Mouse (Mus musculus): ENCODE measurements around the gene Nr1h5. TPM values are rescaled to one million over a fixed set of nuclear protein-coding genes. Genes with fewer than 3 reads are reported as not detected.
A peak's percentile ranks its signal among the peaks of the same experiment; 100 is the strongest.

Nr1h5 gene
- total and polyA plus RNA-seq, 3 experiments = 0.03 TPM; not detected in 2

DNA sequence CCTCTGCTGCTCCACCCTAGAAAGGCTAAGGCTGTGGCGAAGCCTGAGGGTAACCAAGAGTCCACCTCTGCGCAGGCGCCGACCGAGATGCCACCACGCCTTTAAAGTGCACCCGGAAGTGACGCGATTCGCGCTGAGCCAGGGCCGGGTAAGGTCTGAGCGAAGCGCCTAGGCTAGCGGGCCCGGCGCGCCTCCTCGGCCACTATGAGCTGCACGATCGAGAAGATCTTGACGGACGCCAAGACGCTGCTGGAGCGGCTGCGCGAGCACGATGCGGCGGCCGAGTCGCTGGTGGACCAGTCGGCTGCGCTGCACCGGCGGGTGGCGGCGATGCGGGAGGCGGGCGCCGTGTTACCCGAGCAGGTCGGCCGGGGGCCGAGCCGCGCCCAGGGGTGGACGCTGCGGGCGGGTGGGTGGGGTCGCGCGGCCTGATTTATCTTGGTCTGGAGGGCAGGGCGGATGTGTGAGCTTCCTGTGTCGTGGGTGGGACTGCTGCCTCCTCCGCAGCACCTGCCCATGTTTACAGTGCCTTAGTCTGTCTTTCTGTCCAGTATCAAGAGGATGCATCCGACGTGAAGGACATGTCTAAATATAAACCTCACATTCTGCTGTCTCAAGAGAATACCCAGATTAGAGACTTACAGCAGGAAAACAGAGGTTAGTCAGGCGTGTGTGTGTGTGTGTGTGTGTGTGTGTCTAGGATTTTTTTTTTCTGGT, 31.8 kb upstream of the Nr1h5 start, which contains the start of gene Sike1:
Gene Sike1, plus strand, starts transcription at position 104 of the 717 bp plus-strand sequence.
- peak within 1 kb of the TSS; percentile 81 for H3K27ac ChIP-seq (ENCODE audit: control insufficient read depth, low read depth, low read length)
- peak within 1 kb of the TSS; percentile 74 to 78 for H3K4me3 ChIP-seq (ENCODE audit: control insufficient read depth in 1 of 2, insufficient read depth in 1 of 2, low read depth in 2 of 2, low read length in 2 of 2)
- H3K4me1 ChIP-seq (ENCODE audit: control insufficient read depth in 1 of 2, insufficient read depth in 2 of 2, low read length in 2 of 2) = peaks cover 2 to 8% of the 10 kb centered on the region in 2 experiments; a peak in 3 of 4 replicates
- peaks cover 0 to 1% of the 10 kb centered on the region in 2 experiments; a peak in 2 of 4 replicates for H3K27me3 ChIP-seq (ENCODE audit: control insufficient read depth in 1 of 2, insufficient read depth in 2 of 2, low read length in 2 of 2)
- no peaks in the 10 kb centered on the region; the same call in 1 of the 2 replicates for H3K79me2 ChIP-seq (ENCODE audit: control insufficient read depth, insufficient read depth, low read length, poor library complexity)
- no peaks in the 10 kb centered on the region for H3K9me3 ChIP-seq (replicated peaks; ENCODE audit: insufficient read depth, low read length)
- peaks cover 6 to 12% of the 10 kb centered on the region in 2 experiments for H3K36me3 ChIP-seq (ENCODE audit: control insufficient read depth in 1 of 2, insufficient read depth in 2 of 2, low read length in 2 of 2)
- peak; percentile 95 for DNase-seq (ENCODE audit: low read depth, low spot score)
- peak within 1 kb of the TSS; percentile 79 for H3K9ac ChIP-seq (ENCODE audit: control insufficient read depth, low read depth, low read length, poor library complexity, severe bottlenecking)
- no peak for TF ChIP-seq USF1 (IDR thresholded peaks at IDR 0.05; ENCODE audit: low read depth, low read length)
- TF ChIP-seq ZKSCAN1 (IDR thresholded peaks at IDR 0.05; ENCODE audit: low read depth, low read length) = no peak
- TF ChIP-seq POLR2AphosphoS5 (IDR thresholded peaks at IDR 0.05; ENCODE audit: borderline replicate concordance, low read depth, low read length) = no peak
- TF ChIP-seq HCFC1 (IDR thresholded peaks at IDR 0.05; ENCODE audit: low read depth, low read length) = peak; percentile 86
- peak; percentile 81; the same call in 1 of the 2 replicates for TF ChIP-seq POLR2AphosphoS2 (IDR thresholded peaks at IDR 0.05; ENCODE audit: low read length)
- no peak for TF ChIP-seq GABPA (IDR thresholded peaks at IDR 0.05; ENCODE audit: low read depth, low read length)
- TF ChIP-seq TAL1 (IDR thresholded peaks at IDR 0.05; ENCODE audit: low read length) = peak; percentile 30; the same call in 1 of the 2 replicates
- TF ChIP-seq SMC3 (IDR thresholded peaks at IDR 0.05; ENCODE audit: low read depth, low read length) = no peak
- no peak for TF ChIP-seq MAFK (IDR thresholded peaks at IDR 0.05; ENCODE audit: borderline replicate concordance, low read depth, low read length)
- peak; percentile 48 for TF ChIP-seq ZNF384 (IDR thresholded peaks at IDR 0.05; ENCODE audit: low read depth, low read length)
- TF ChIP-seq E2F4 (IDR thresholded peaks at IDR 0.05; ENCODE audit: borderline replicate concordance, low read depth, low read length) = 0 out of 2 replicates have a peak, but pooled peaks have one; percentile 36
- TF ChIP-seq KAT2A (conservative IDR thresholded peaks at IDR 0.05; ENCODE audit: low read depth, low read length) = peak; percentile 60
- TF ChIP-seq USF2 (IDR thresholded peaks at IDR 0.05; ENCODE audit: borderline replicate concordance in 1 of 2, insufficient read depth in 1 of 2, low read depth in 1 of 2, low read length in 2 of 2) = no peak
- no peak for TF ChIP-seq BHLHE40 (IDR thresholded peaks at IDR 0.05; ENCODE audit: borderline replicate concordance, low read depth, low read length)
- peak; percentile 89 for TF ChIP-seq POLR2A (IDR thresholded peaks at IDR 0.05; ENCODE audit: control insufficient read depth in 1 of 2, insufficient read depth in 1 of 2, low read depth in 1 of 2, low read length in 2 of 2, poor library complexity in 1 of 2)
- no peak for TF ChIP-seq ZC3H11A (IDR thresholded peaks at IDR 0.05; ENCODE audit: low read depth, low read length)
- peak; percentile 73 for TF ChIP-seq MXI1 (IDR thresholded peaks at IDR 0.05; ENCODE audit: low read depth, low read length)
- peak; percentile 80; the same call in 1 of the 2 replicates for TF ChIP-seq MAZ (IDR thresholded peaks at IDR 0.05; ENCODE audit: low read depth, low read length)
- no peak for TF ChIP-seq CTCF (IDR thresholded peaks at IDR 0.05 in 2 of 3, conservative IDR thresholded peaks at IDR 0.05 in 1 of 3; ENCODE audit: control insufficient read depth in 1 of 3, insufficient read depth in 1 of 3, low read depth in 2 of 3, low read length in 3 of 3, poor library complexity in 1 of 3, severe bottlenecking in 1 of 3)
- TF ChIP-seq MAX (IDR thresholded peaks at IDR 0.05; ENCODE audit: low read length) = peak; percentile 78; the same call in 1 of the 2 replicates
- TF ChIP-seq EP300 (IDR thresholded peaks at IDR 0.05; ENCODE audit: low read depth in 1 of 2, low read length in 2 of 2) = peak; percentile 36 to 41; a peak in 2 of 4 replicates
- no peak for TF ChIP-seq CHD2 (IDR thresholded peaks at IDR 0.05; ENCODE audit: low read length)
- TF ChIP-seq ETS1 (IDR thresholded peaks at IDR 0.05; ENCODE audit: low read depth, low read length) = 0 out of 2 replicates have a peak, but pooled peaks have one; percentile 33
- 0 out of 2 replicates have a peak, but pooled peaks have one; percentile 68 for TF ChIP-seq CHD1 (IDR thresholded peaks at IDR 0.05; ENCODE audit: low read depth, low read length)
- no peak for TF ChIP-seq MEF2A (IDR thresholded peaks at IDR 0.05; ENCODE audit: extremely low read depth, insufficient replicate concordance, low read depth, low read length, poor library complexity, severe bottlenecking)
- TF ChIP-seq ELF1 (IDR thresholded peaks at IDR 0.05; ENCODE audit: low read depth, low read length) = peak; percentile 94
- TF ChIP-seq SIN3A (IDR thresholded peaks at IDR 0.05; ENCODE audit: low read length) = peak; percentile 79
- TF ChIP-seq TCF12 (IDR thresholded peaks at IDR 0.05; ENCODE audit: low read depth, low read length) = peak; percentile 66
- TF ChIP-seq TBP (IDR thresholded peaks at IDR 0.05; ENCODE audit: low read depth, low read length) = peak; percentile 91
- no peak for TF ChIP-seq RAD21 (IDR thresholded peaks at IDR 0.05; ENCODE audit: low read depth, low read length)
- TF ChIP-seq UBTF (IDR thresholded peaks at IDR 0.05; ENCODE audit: borderline replicate concordance, insufficient read depth, low read depth, low read length) = no peak
- TF ChIP-seq NRF1 (IDR thresholded peaks at IDR 0.05; ENCODE audit: insufficient read depth, low read depth, low read length, poor library complexity, severe bottlenecking) = peak; percentile 88
- 0 out of 2 replicates have a peak, but pooled peaks have one; percentile 37 for TF ChIP-seq MYC (IDR thresholded peaks at IDR 0.05; ENCODE audit: low read depth, low read length)
- 0 out of 2 replicates have a peak, but pooled peaks have one; percentile 3 for TF ChIP-seq GATA1 (IDR thresholded peaks at IDR 0.05; ENCODE audit: low read depth, low read length)
- TF ChIP-seq ZMIZ1 (IDR thresholded peaks at IDR 0.05; ENCODE audit: low read depth, low read length) = peak; percentile 82

Data from MEL (cell line).